8 mouse cellular contexts compared by ENCODE assay signal in the genomic region with DNA sequence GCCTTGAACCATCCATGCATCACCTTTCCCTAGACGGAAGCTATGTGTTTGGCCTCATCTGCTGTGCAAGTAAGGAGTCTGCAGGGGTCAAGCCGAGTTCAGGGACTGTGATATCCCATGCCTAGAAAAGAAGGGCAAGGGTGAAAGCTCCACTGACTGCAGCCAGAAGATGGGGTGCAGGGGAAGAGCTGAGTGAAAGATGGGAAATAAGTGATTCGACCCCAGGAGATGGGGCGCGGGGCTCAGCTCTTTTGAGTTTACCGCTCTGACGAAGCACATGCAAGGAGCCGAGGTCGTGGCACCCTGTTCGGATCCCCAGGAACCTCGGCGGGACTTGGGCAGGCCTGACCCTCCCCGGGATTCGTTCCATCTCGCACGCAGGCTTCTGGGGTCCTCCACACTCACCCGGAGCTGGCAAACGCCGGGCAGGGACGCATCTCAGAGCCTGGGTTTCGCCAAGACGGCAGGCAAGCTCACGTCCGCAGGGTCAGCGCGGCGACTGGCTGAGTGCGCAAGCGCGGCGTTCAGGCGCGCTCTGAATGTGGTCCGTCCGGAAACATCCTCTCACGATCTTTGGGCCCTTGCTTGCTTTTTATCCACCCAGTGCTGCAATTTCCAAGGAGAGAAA. TPM values are rescaled to one million over a fixed set of nuclear protein-coding genes. Genes with fewer than 3 reads are reported as not detected.
DNase-seq lines count a peak whose midpoint lies in the region; ATAC-seq and TF ChIP-seq lines count a peak whose summit lies in the region.

Zfp770 (minus strand) TSS at position 538 of the 628 bp plus-strand sequence.

- H3K4me1 ChIP-seq in bone marrow macrophage, adult 2 months (ENCODE audit: control insufficient read depth, insufficient read depth, low read length): peaks cover 5% of the 10 kb centered on the region
- peaks cover 7% of the 10 kb centered on the region for H3K4me1 ChIP-seq in embryonic facial prominence, embryonic 15.5 days
- H3K4me1 ChIP-seq in limb, embryonic 13.5 days: peaks cover 10% of the 10 kb centered on the region
- H3K4me1 ChIP-seq in midbrain, embryonic 15.5 days: peaks cover 20% of the 10 kb centered on the region

- H3K36me3 ChIP-seq in embryonic facial prominence, embryonic 15.5 days: peaks cover 13% of the 10 kb centered on the region; the same call in 1 of the 2 replicates
- peaks cover 13% of the 10 kb centered on the region for H3K36me3 ChIP-seq in limb, embryonic 13.5 days
- H3K36me3 ChIP-seq in midbrain, embryonic 15.5 days (replicated peaks): peaks cover 6% of the 10 kb centered on the region; the same call in 1 of the 2 replicates

- WGBS in embryonic facial prominence, embryonic 15.5 days: under 1% methylated on average over 36 of the region's 36 CpGs
- WGBS in limb, embryonic 13.5 days: under 1% methylated on average over 36 of the region's 36 CpGs
- WGBS in midbrain, embryonic 15.5 days: under 1% methylated on average over 36 of the region's 36 CpGs

- peak; percentile 86 for ATAC-seq in embryonic facial prominence, embryonic 15.5 days (ENCODE audit: insufficient number of reproducible peaks, low FRiP score, low TSS enrichment, low read depth)
- peak; percentile 96 for ATAC-seq in limb, embryonic 13.5 days (ENCODE audit: low FRiP score, low read depth)
- peak; percentile 98 for ATAC-seq in midbrain, embryonic 15.5 days (replicated peaks)

- no peak for TF ChIP-seq CTCF in bone marrow macrophage, adult 2 months (IDR thresholded peaks at IDR 0.05; ENCODE audit: low read depth, low read length)

- peak within 1 kb of the TSS; percentile 65 for H3K4me2 ChIP-seq in embryonic facial prominence, embryonic 15.5 days (replicated peaks)
- peak within 1 kb of the TSS; percentile 80 for H3K4me2 ChIP-seq in limb, embryonic 13.5 days (replicated peaks)
- H3K4me2 ChIP-seq in midbrain, embryonic 15.5 days: peak within 1 kb of the TSS; percentile 74

- no peak for TF ChIP-seq POLR2A in bone marrow macrophage, adult 2 months (IDR thresholded peaks at IDR 0.05; ENCODE audit: borderline replicate concordance, low read depth, low read length)

- H3K4me3 ChIP-seq in bone marrow macrophage, adult 2 months (ENCODE audit: insufficient read depth, low read length): peak within 1 kb of the TSS; percentile 67
- peak within 1 kb of the TSS; percentile 85 for H3K4me3 ChIP-seq in embryonic facial prominence, embryonic 15.5 days (replicated peaks)
- H3K4me3 ChIP-seq in limb, embryonic 13.5 days: peak within 1 kb of the TSS; percentile 80
- peak within 1 kb of the TSS; percentile 61 for H3K4me3 ChIP-seq in midbrain, embryonic 15.5 days

- H3K9me3 ChIP-seq in embryonic facial prominence, embryonic 15.5 days (replicated peaks): no peaks in the 10 kb centered on the region
- no peaks in the 10 kb centered on the region for H3K9me3 ChIP-seq in limb, embryonic 13.5 days
- H3K9me3 ChIP-seq in midbrain, embryonic 15.5 days: no peaks in the 10 kb centered on the region

- peak within 1 kb of the TSS; percentile 50 for H3K27ac ChIP-seq in bone marrow macrophage, adult 2 months (ENCODE audit: insufficient read depth, low read depth, low read length)
- H3K27ac ChIP-seq in embryonic facial prominence, embryonic 15.5 days (replicated peaks): peak within 1 kb of the TSS; percentile 71; the same call in 1 of the 2 replicates
- no peak within 1 kb of the TSS; the same call in 1 of the 2 replicates for H3K27ac ChIP-seq in limb, embryonic 13.5 days
- H3K27ac ChIP-seq in midbrain, embryonic 15.5 days: peak within 1 kb of the TSS; percentile 68

- peak; percentile 91 for DNase-seq in A20 (ENCODE audit: low read depth, low spot score)
- DNase-seq in heart, adult 9 months (ENCODE audit: low spot score in 2 of 2): peak; percentile 75 to 77
- DNase-seq in kidney, adult 9 months: peak; percentile 82
- peak; percentile 46 to 72 for DNase-seq in spleen, adult 18-20 months

- H3K27me3 ChIP-seq in embryonic facial prominence, embryonic 15.5 days: no peaks in the 10 kb centered on the region
- H3K27me3 ChIP-seq in limb, embryonic 13.5 days: no peaks in the 10 kb centered on the region
- no peaks in the 10 kb centered on the region for H3K27me3 ChIP-seq in midbrain, embryonic 15.5 days (replicated peaks)

- peak within 1 kb of the TSS; percentile 92 for H3K9ac ChIP-seq in embryonic facial prominence, embryonic 15.5 days
- peak within 1 kb of the TSS; percentile 94 for H3K9ac ChIP-seq in limb, embryonic 13.5 days
- peak within 1 kb of the TSS; percentile 80 for H3K9ac ChIP-seq in midbrain, embryonic 15.5 days

RNA-seq across cellular contexts. Expression of gene Zfp770, which starts in this region (rescaled TPM):
- 4.3 and 5.5 TPM in 2 replicates for polyA plus RNA-seq in bone marrow macrophage, adult 2 months (2012; ENCODE audit: insufficient read depth, insufficient read length, missing spikeins)
- 3.5 and 4.0 TPM in 2 replicates for polyA plus RNA-seq in embryonic facial prominence, embryonic 15.5 days (2015; fragmentation: Nextera tagmentation; extraction: Ambion mirVana)
- 5.1 and 5.7 TPM in 2 replicates for polyA plus RNA-seq in limb, embryonic 13.5 days (2015; fragmentation: Nextera tagmentation; extraction: Ambion mirVana)
- 5.3 and 5.4 TPM in 2 replicates for polyA plus RNA-seq in midbrain, embryonic 15.5 days (2015; fragmentation: Nextera tagmentation; extraction: Ambion mirVana)
